In genomic region chr2:10406151-10406550, GRCm38 (mm10) we compare ENCODE assay signal across 24 mouse cellular contexts.
"Had no signal": no experiment of that assay in that cellular context is flagged by ENCODE, and none has a peak within 500 bp of the region (broad histone marks: within the 10 kb centered on the region; RNA-seq: fewer than 3 reads in every experiment).

No protein-coding gene starts in this region.

- DNase-seq: gastrocnemius, adult 2 months; gastrocnemius, postnatal 10 days; gastrocnemius, postnatal 25 days; heart, adult 2 months; heart, postnatal 14 days; heart, postnatal 36 days; kidney, adult 11 months; kidney, adult 2 months; kidney, adult 9 months; kidney, postnatal 14 days; kidney, postnatal 36 days; layer of hippocampus, adult 9-11 months; layer of hippocampus, postnatal 36 days; liver, embryonic 13.5 days had no signal

- ATAC-seq: intestine, embryonic 16.5 days had no signal

- H3K36me3 ChIP-seq: heart, embryonic 12.5 days; kidney, embryonic 15.5 days; limb, embryonic 15.5 days; liver, embryonic 13.5 days; liver, embryonic 15.5 days had no signal

- H3K4me3 ChIP-seq: gastrocnemius, adult 2 months; heart, adult 2 months; heart, embryonic 12.5 days; hindbrain, embryonic 13.5 days; hindbrain, embryonic 15.5 days; kidney, embryonic 15.5 days; limb, embryonic 13.5 days; limb, embryonic 15.5 days; liver, embryonic 13.5 days; liver, embryonic 15.5 days had no signal

- H3K9ac ChIP-seq: heart, embryonic 12.5 days; hindbrain, embryonic 13.5 days; hindbrain, embryonic 15.5 days; kidney, embryonic 15.5 days; limb, embryonic 13.5 days; limb, embryonic 15.5 days; liver, embryonic 13.5 days; liver, embryonic 15.5 days had no signal

- H3K9me3 ChIP-seq: heart, embryonic 12.5 days; hindbrain, embryonic 13.5 days; hindbrain, embryonic 15.5 days; kidney, embryonic 15.5 days; limb, embryonic 13.5 days; limb, embryonic 15.5 days; liver, embryonic 13.5 days; liver, embryonic 15.5 days had no signal

- H3K4me1 ChIP-seq: heart, embryonic 12.5 days; hindbrain, embryonic 13.5 days; kidney, embryonic 15.5 days; limb, embryonic 13.5 days; limb, embryonic 15.5 days; liver, embryonic 13.5 days; liver, embryonic 15.5 days had no signal

- H3K27me3 ChIP-seq: heart, embryonic 12.5 days; hindbrain, embryonic 13.5 days; hindbrain, embryonic 15.5 days; kidney, embryonic 15.5 days; limb, embryonic 15.5 days; liver, embryonic 13.5 days; liver, embryonic 15.5 days had no signal

- H3K4me2 ChIP-seq: heart, embryonic 12.5 days; hindbrain, embryonic 13.5 days; hindbrain, embryonic 15.5 days; kidney, embryonic 15.5 days; limb, embryonic 13.5 days; limb, embryonic 15.5 days; liver, embryonic 11.5 days; liver, embryonic 13.5 days; liver, embryonic 15.5 days had no signal

- H3K27ac ChIP-seq: gastrocnemius, adult 2 months; heart, adult 2 months; hindbrain, embryonic 13.5 days; hindbrain, embryonic 15.5 days; kidney, embryonic 15.5 days; kidney, postnatal 0 days; limb, embryonic 13.5 days; limb, embryonic 15.5 days; liver, embryonic 13.5 days; liver, embryonic 15.5 days had no signal
